Mouse (Mus musculus): Measurements from ENCODE around the gene Bcas2.
A peak's percentile ranks its signal among the peaks of the same experiment; 100 is the strongest.

- TF ChIP-seq CTCF (IDR thresholded peaks at IDR 0.05; ENCODE audit: low read depth) (peak; percentile 15; the same call in 1 of the 2 replicates), EP300 (IDR thresholded peaks at IDR 0.05; ENCODE audit: low read depth) (no peak)
Observed at GRCm38 (mm10) chr3:103203554-103203953, 32.1 kb downstream of the Bcas2 start.

Data from liver, embryonic 14.5 days (tissue).